Mouse (Mus musculus) myocyte (in vitro differentiated cells): ENCODE data around the gene AU040320. TPM values are rescaled to one million over a fixed set of nuclear protein-coding genes. Genes with fewer than 3 reads are reported as not detected.

Experiments
- H3K27me3 ChIP-seq: one replicate; pipeline ENCODE4 v1.6.1; 2011; ENCODE audit not compliant: control insufficient read depth, insufficient read depth, insufficient read length
- H3K36me3 ChIP-seq: one replicate; pipeline ENCODE4 v1.6.1; 2011; ENCODE audit not compliant: control insufficient read depth, insufficient read depth
- H3K4me2 ChIP-seq: one replicate; pipeline ENCODE4 v1.6.1; 2011; ENCODE audit warnings: low read depth, control low read depth
- H3K4me3 ChIP-seq: one replicate; pipeline ENCODE4 v1.5.1; 2011; ENCODE audit warnings: mild to moderate bottlenecking, control low read depth, moderate library complexity
- H3K79me2 ChIP-seq: one replicate; pipeline ENCODE4 v1.6.1; 2011; ENCODE audit not compliant: control insufficient read depth, insufficient read depth
- H3ac ChIP-seq: one replicate; pipeline ENCODE4 v1.6.1; 2011; ENCODE audit not compliant: control insufficient read depth, insufficient read length
- CEBPB ChIP-seq: IDR thresholded peaks from 2 replicates; pipeline ENCODE4 v1.6.1; 2011; ENCODE audit warnings: mild to moderate bottlenecking, moderate library complexity; ENCODE audit not compliant: poor library complexity, insufficient read depth, severe bottlenecking
- E2F4 ChIP-seq: IDR thresholded peaks from one replicate; pipeline ENCODE4 v1.6.1; 2011; ENCODE audit warnings: mild to moderate bottlenecking, control low read depth, moderate library complexity; ENCODE audit not compliant: insufficient read depth
- MAX ChIP-seq: IDR thresholded peaks from one replicate; pipeline ENCODE4 v1.6.1; 2011; ENCODE audit warnings: low read depth, mild to moderate bottlenecking, control low read depth
- MYOD1 ChIP-seq, 3 experiments: IDR thresholded peaks; one replicate each; pipeline ENCODE4 v1.6.1; 2011; ENCODE audit warnings: control low read depth in 2 of 3, low read depth in 2 of 3, mild to moderate bottlenecking in 2 of 3, moderate library complexity in 1 of 3; ENCODE audit not compliant: insufficient read length in 2 of 3, control insufficient read depth in 1 of 3
- MYOG ChIP-seq, 3 experiments: IDR thresholded peaks; one replicate each; pipeline ENCODE4 v1.6.1; 2011; ENCODE audit warnings: control low read depth in 2 of 3, low read depth in 2 of 3, mild to moderate bottlenecking in 2 of 3; ENCODE audit not compliant: insufficient read length in 2 of 3, control insufficient read depth in 1 of 3, insufficient read depth in 1 of 3
- POLR2A ChIP-seq: IDR thresholded peaks from one replicate; pipeline ENCODE4 v1.6.1; 2011; ENCODE audit warnings: low read depth, mild to moderate bottlenecking, control low read depth, moderate library complexity; ENCODE audit not compliant: insufficient read length
- POLR2AphosphoS2 ChIP-seq: IDR thresholded peaks from one replicate; pipeline ENCODE4 v1.6.1; 2011; ENCODE audit warnings: low read depth, control low read depth; ENCODE audit not compliant: insufficient read length
- REST ChIP-seq: IDR thresholded peaks from one replicate; pipeline ENCODE4 v1.6.1; 2011; ENCODE audit warnings: mild to moderate bottlenecking, control low read depth, moderate library complexity; ENCODE audit not compliant: insufficient read depth, insufficient read length
- SRF ChIP-seq: IDR thresholded peaks from one replicate; pipeline ENCODE4 v1.6.1; 2011; ENCODE audit warnings: low read depth; ENCODE audit not compliant: control insufficient read depth, insufficient read length
- TCF12 ChIP-seq: IDR thresholded peaks from one replicate; pipeline ENCODE4 v1.6.1; 2011; ENCODE audit warnings: mild to moderate bottlenecking, control low read depth; ENCODE audit not compliant: poor library complexity, insufficient read depth, severe bottlenecking
- TCF3 ChIP-seq: IDR thresholded peaks from one replicate; pipeline ENCODE4 v1.6.1; 2011; ENCODE audit warnings: low read depth, control low read depth; ENCODE audit not compliant: insufficient read length
- USF1 ChIP-seq: IDR thresholded peaks from one replicate; pipeline ENCODE4 v1.6.1; 2011; ENCODE audit warnings: low read depth, mild to moderate bottlenecking, control low read depth, moderate library complexity
- polyA plus RNA-seq: library from polyadenylated mRNA; unstranded; fragments of >200 nt; fragmentation: generic; extraction: Trizol; gene quantifications from one replicate; pipeline ENCODE4 v1.2.1, GENCODE M21; 2012; ENCODE audit warnings: missing spikeins

The AU040320 gene
- polyA plus RNA-seq, 1 experiment: 56.6 TPM

GRCm38 (mm10) chr4:126861514-126862266, 108.3 kb downstream of the AU040320 start:
- no peaks in the 10 kb centered on the region for H3K79me2 ChIP-seq
- H3K4me2 ChIP-seq: no peak overlapping the region
- H3K27me3 ChIP-seq: no peaks in the 10 kb centered on the region
- TF ChIP-seq TCF12 (no peak), SRF (no peak), CEBPB (no peak)
- H3K36me3 ChIP-seq: peaks cover 19% of the 10 kb centered on the region
- no peak overlapping the region for H3K4me3 ChIP-seq
- no peak overlapping the region for H3ac ChIP-seq

- Histone ChIP-seq H3K36me3 (peaks cover 28% of the 10 kb centered on the region), H3K79me2 (no peaks in the 10 kb centered on the region), H3K27me3 (no peaks in the 10 kb centered on the region), H3ac (no peak overlapping the region), H3K4me2 (no peak overlapping the region), H3K4me3 (no peak overlapping the region)
- TF ChIP-seq SRF: no peak
- no peak for TF ChIP-seq MYOG (IDR thresholded peaks at IDR 0.05; ENCODE audit: control insufficient read depth in 1 of 3, insufficient read depth in 1 of 3, insufficient read length in 2 of 3, low read depth in 2 of 3)
- TF ChIP-seq E2F4: no peak
- no peak for TF ChIP-seq MAX
- no peak for TF ChIP-seq REST
- TF ChIP-seq POLR2AphosphoS2: no peak
- no peak for TF ChIP-seq POLR2A
- TF ChIP-seq CEBPB: no peak
- TF ChIP-seq MYOD1 (IDR thresholded peaks at IDR 0.05; ENCODE audit: control insufficient read depth in 1 of 3, insufficient read length in 2 of 3, low read depth in 2 of 3): no peak
- no peak for TF ChIP-seq TCF3
- no peak for TF ChIP-seq USF1
These were observed 115.4 kb downstream of the AU040320 start for GRCm38 (mm10) chr4:126868699-126869098.

GRCm38 (mm10) chr4:126872717-126873116, 119.4 kb downstream of the AU040320 start:
- Histone ChIP-seq H3K4me3 (no peak overlapping the region), H3ac (no peak overlapping the region), H3K4me2 (no peak overlapping the region), H3K79me2 (no peaks in the 10 kb centered on the region), H3K36me3 (peaks cover 12% of the 10 kb centered on the region), H3K27me3 (no peaks in the 10 kb centered on the region)
- no peak for TF ChIP-seq POLR2A
- TF ChIP-seq TCF3: no peak
- no peak for TF ChIP-seq SRF
- no peak for TF ChIP-seq USF1
- no peak for TF ChIP-seq POLR2AphosphoS2
- TF ChIP-seq MAX: no peak
- TF ChIP-seq MYOG (IDR thresholded peaks at IDR 0.05; ENCODE audit: control insufficient read depth in 1 of 3, insufficient read depth in 1 of 3, insufficient read length in 2 of 3, low read depth in 2 of 3): no peak
- TF ChIP-seq TCF12: no peak
- no peak for TF ChIP-seq CEBPB
- no peak for TF ChIP-seq MYOD1 (IDR thresholded peaks at IDR 0.05; ENCODE audit: control insufficient read depth in 1 of 3, insufficient read length in 2 of 3, low read depth in 2 of 3)
- no peak for TF ChIP-seq E2F4
- no peak for TF ChIP-seq REST

GRCm38 (mm10) chr4:126879560-126880275, 126.4 kb downstream of the AU040320 start:
- TF ChIP-seq CEBPB (no peak), POLR2A (no peak), MYOD1 (IDR thresholded peaks at IDR 0.05; ENCODE audit: control insufficient read depth in 1 of 3, insufficient read length in 2 of 3, low read depth in 2 of 3) (no peak), MAX (no peak), REST (no peak), TCF12 (no peak), SRF (no peak), MYOG (IDR thresholded peaks at IDR 0.05; ENCODE audit: control insufficient read depth in 1 of 3, insufficient read depth in 1 of 3, insufficient read length in 2 of 3, low read depth in 2 of 3) (no peak), E2F4 (no peak), POLR2AphosphoS2 (no peak), USF1 (no peak), TCF3 (no peak)
- H3K36me3 ChIP-seq: peaks cover 33% of the 10 kb centered on the region
- H3K4me2 ChIP-seq: no peak overlapping the region
- no peaks in the 10 kb centered on the region for H3K79me2 ChIP-seq
- H3K4me3 ChIP-seq: no peak overlapping the region
- H3K27me3 ChIP-seq: no peaks in the 10 kb centered on the region
- H3ac ChIP-seq: no peak overlapping the region
